Mouse (Mus musculus): ENCODE measurements at regions not wholly inside any gene's neighbourhood (a gene's known extent, or its start where the extent isn't known, plus 50 kb on each side); places are given as distances from the start of the nearest gene placed in this dataset.

DNA sequence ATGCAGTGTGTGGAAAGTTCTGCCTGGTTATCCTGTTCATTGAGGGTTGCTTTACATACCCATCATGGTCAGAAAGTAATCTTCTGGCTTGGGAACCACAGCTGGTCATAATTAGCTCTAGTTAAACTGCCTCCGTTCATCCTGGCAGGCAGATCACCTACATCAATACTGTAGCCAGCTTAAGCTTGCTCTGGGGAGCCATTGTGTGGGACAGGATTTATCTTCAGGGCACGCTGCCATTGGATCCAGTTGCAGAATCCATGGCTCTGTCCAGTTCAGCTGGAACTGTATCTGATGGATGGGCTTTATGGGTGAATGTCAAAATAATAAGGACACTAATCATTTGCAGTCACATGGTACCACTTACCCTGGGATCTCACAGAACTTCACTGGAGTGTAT is 326.4 kb downstream of the Ppargc1a start:
- Histone ChIP-seq H3K9me3 (ENCODE audit: control insufficient read depth, low read length) (no peaks in the 10 kb centered on the region), H3K9ac (replicated peaks; ENCODE audit: low read depth, low read length) (no peak overlapping the region), H3K4me2 (ENCODE audit: low read length) (no peak overlapping the region), H3K36me3 (ENCODE audit: control insufficient read depth, insufficient read depth) (no peaks in the 10 kb centered on the region), H3K4me1 (replicated peaks; ENCODE audit: control insufficient read depth, insufficient read depth, low read length) (no peaks in the 10 kb centered on the region), H3K4me3 (replicated peaks; ENCODE audit: low read length) (no peak overlapping the region), H3K27me3 (replicated peaks; ENCODE audit: control insufficient read depth, insufficient read depth, low read length) (no peaks in the 10 kb centered on the region), H3K27ac (ENCODE audit: low read length) (no peak overlapping the region)
- ATAC-seq: no peak
- 67% methylated on average over 2 of the region's 2 CpGs for WGBS

DNA sequence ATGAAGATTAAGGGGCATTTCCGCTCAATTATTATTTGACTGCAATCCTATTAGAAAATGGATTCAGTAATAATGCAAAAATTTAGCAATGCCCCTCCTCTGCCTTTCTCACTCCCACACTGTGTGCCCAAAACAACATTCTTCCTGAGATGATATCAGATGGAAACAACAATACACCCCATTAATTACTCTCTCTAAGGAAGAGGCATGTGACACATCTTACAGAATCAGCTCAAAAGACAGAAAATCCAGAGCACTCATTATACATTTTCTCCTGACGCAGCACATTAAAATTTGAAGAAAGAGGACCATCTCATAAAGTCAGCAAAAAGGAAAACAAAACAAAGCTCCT is 333.5 kb downstream of the Ppargc1a start:
- Histone ChIP-seq H3K27ac (ENCODE audit: low read length) (no peak overlapping the region), H3K27me3 (replicated peaks; ENCODE audit: control insufficient read depth, insufficient read depth, low read length) (no peaks in the 10 kb centered on the region), H3K4me3 (replicated peaks; ENCODE audit: low read length) (no peak overlapping the region), H3K4me1 (replicated peaks; ENCODE audit: control insufficient read depth, insufficient read depth, low read length) (no peaks in the 10 kb centered on the region), H3K36me3 (ENCODE audit: control insufficient read depth, insufficient read depth) (no peaks in the 10 kb centered on the region), H3K4me2 (ENCODE audit: low read length) (no peak overlapping the region), H3K9me3 (ENCODE audit: control insufficient read depth, low read length) (no peaks in the 10 kb centered on the region), H3K9ac (replicated peaks; ENCODE audit: low read depth, low read length) (no peak overlapping the region)
- ATAC-seq: no peak
- WGBS: 55% methylated on average over 2 of the region's 2 CpGs

DNA sequence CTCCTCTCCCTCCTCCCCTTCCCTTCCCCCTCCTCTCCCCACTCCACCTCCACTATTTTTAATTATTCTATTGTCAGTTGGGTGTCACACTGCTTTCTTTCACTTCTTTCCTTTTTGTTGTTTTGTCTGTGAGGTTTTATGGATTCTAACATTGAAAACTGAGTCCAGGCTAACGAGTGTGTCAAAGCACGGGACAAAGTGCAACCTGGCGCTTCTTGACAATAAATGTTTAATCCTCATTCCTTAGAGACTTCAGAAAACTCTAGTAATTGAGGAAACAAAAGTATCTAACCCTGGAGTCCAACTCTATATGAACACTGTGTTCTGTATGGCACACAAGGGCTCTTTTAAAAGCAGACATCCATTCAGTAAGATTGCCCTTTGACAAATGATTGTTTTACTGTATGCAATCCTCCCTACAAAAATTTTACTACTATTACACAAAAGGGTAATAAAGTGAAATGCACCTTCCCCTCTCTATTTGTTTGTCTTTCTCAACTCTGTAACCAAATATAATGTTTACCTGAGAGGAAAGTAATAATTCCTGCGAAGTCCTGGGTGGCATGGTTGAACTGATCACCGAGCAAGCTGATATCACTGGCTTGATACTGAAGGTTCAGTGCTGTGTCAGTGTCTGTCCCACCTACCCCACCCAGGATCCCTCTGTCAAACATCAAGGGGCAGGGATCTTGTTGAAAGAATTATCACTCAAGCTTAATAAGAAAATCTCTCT is 334.1 kb downstream of the Ppargc1a start:
- H3K9me3 ChIP-seq (ENCODE audit: control insufficient read depth, low read length): no peaks in the 10 kb centered on the region
- no peaks in the 10 kb centered on the region for H3K27me3 ChIP-seq (replicated peaks; ENCODE audit: control insufficient read depth, insufficient read depth, low read length)
- WGBS: 37% methylated on average over 5 of the region's 5 CpGs
- H3K27ac ChIP-seq (ENCODE audit: low read length): no peak overlapping the region
- H3K4me3 ChIP-seq (replicated peaks; ENCODE audit: low read length): no peak overlapping the region
- no peak overlapping the region for H3K9ac ChIP-seq (replicated peaks; ENCODE audit: low read depth, low read length)
- ATAC-seq: no peak
- no peaks in the 10 kb centered on the region for H3K36me3 ChIP-seq (ENCODE audit: control insufficient read depth, insufficient read depth)
- no peak overlapping the region for H3K4me2 ChIP-seq (ENCODE audit: low read length)
- no peaks in the 10 kb centered on the region for H3K4me1 ChIP-seq (replicated peaks; ENCODE audit: control insufficient read depth, insufficient read depth, low read length)

- 100% methylated on average over 2 of the region's 2 CpGs for WGBS
- Histone ChIP-seq H3K4me1 (replicated peaks; ENCODE audit: control insufficient read depth, insufficient read depth, low read length) (0 out of 2 replicates have a peak, but pooled peaks cover 2% of the 10 kb centered on the region), H3K4me2 (ENCODE audit: low read length) (no peak overlapping the region), H3K9ac (replicated peaks; ENCODE audit: low read depth, low read length) (no peak overlapping the region), H3K36me3 (ENCODE audit: control insufficient read depth, insufficient read depth) (no peaks in the 10 kb centered on the region), H3K27ac (ENCODE audit: low read length) (no peak overlapping the region), H3K9me3 (ENCODE audit: control insufficient read depth, low read length) (no peaks in the 10 kb centered on the region), H3K27me3 (replicated peaks; ENCODE audit: control insufficient read depth, insufficient read depth, low read length) (no peaks in the 10 kb centered on the region), H3K4me3 (replicated peaks; ENCODE audit: low read length) (no peak overlapping the region)
- ATAC-seq: no peak
These were observed 337.7 kb downstream of the Ppargc1a start for GRCm38 (mm10) chr5:51229806-51230205.

GRCm38 (mm10) chr5:51227996-51228395 is 339.5 kb downstream of the Ppargc1a start:
- WGBS: 26% methylated on average over 3 of the region's 3 CpGs
- no peaks in the 10 kb centered on the region for H3K36me3 ChIP-seq (ENCODE audit: control insufficient read depth, insufficient read depth)
- H3K9me3 ChIP-seq (ENCODE audit: control insufficient read depth, low read length): no peaks in the 10 kb centered on the region
- H3K27ac ChIP-seq (ENCODE audit: low read length): no peak overlapping the region
- H3K4me3 ChIP-seq (replicated peaks; ENCODE audit: low read length): no peak overlapping the region
- H3K27me3 ChIP-seq (replicated peaks; ENCODE audit: control insufficient read depth, insufficient read depth, low read length): no peaks in the 10 kb centered on the region
- no peak overlapping the region for H3K4me2 ChIP-seq (ENCODE audit: low read length)
- 0 out of 2 replicates have a peak, but pooled peaks cover 2% of the 10 kb centered on the region for H3K4me1 ChIP-seq (replicated peaks; ENCODE audit: control insufficient read depth, insufficient read depth, low read length)
- peak; percentile 68 for ATAC-seq
- no peak overlapping the region for H3K9ac ChIP-seq (replicated peaks; ENCODE audit: low read depth, low read length)

DNA sequence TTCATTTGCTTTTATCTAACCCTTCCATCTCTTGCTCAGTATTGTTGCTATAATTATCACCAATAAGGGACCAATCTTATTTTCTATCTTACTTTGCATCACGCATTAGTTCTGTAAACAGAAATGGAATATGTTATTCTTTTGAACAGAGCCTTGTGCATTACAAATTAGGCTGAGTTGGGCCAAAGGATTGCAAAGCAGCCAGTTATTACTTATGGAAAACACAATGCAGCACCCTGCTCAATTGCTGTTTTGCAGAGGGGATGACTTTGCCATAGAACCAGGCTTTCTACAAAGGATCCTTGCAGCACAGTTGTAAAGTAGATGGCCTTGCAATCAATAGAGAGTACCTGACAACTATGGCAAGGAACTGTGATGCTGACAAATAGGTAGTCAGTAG is 364.3 kb downstream of the Ppargc1a start:
- no peak overlapping the region for H3K27ac ChIP-seq (ENCODE audit: low read length)
- H3K4me2 ChIP-seq (ENCODE audit: low read length): no peak overlapping the region
- no peaks in the 10 kb centered on the region for H3K9me3 ChIP-seq (ENCODE audit: control insufficient read depth, low read length)
- peaks cover 3% of the 10 kb centered on the region; the same call in 1 of the 2 replicates for H3K4me1 ChIP-seq (replicated peaks; ENCODE audit: control insufficient read depth, insufficient read depth, low read length)
- WGBS: 30% methylated on average over 1 of the region's 1 CpGs
- no peaks in the 10 kb centered on the region for H3K36me3 ChIP-seq (ENCODE audit: control insufficient read depth, insufficient read depth)
- no peak overlapping the region for H3K4me3 ChIP-seq (replicated peaks; ENCODE audit: low read length)
- peak; percentile 49 for ATAC-seq
- no peaks in the 10 kb centered on the region for H3K27me3 ChIP-seq (replicated peaks; ENCODE audit: control insufficient read depth, insufficient read depth, low read length)
- H3K9ac ChIP-seq (replicated peaks; ENCODE audit: low read depth, low read length): no peak overlapping the region

DNA sequence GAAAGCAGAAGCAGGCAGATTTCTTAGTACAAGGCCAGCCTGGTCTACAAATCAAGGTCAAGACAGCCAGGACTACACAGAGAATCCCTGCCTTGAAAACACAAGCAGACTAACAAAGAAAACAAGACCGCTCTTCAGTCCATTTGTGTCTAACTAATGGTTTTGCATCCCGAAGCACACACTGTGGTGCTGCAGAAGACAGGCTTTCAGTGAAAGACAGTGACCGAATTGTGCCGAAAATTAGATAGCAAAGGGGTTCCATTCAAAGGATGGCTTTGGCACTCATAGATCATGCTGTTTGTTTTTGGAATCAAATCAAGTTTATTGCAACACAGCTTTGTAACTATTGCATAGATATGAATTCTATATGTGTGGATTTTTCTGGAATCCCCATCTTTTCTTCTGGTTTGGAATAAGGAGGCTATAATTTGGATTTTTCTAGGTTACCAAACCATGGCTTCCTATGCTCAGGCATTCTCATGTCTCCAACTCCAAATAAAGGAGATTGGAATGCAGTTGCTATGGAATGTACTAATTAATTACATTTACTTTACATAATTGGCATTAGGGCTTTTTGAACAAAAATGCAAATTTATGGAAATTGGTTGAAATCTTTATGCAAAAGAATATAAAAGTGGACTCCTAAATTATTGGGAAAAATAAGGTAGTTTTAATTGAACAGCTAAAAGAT is 364.9 kb downstream of the Ppargc1a start:
- Histone ChIP-seq H3K36me3 (ENCODE audit: control insufficient read depth, insufficient read depth) (no peaks in the 10 kb centered on the region), H3K9me3 (ENCODE audit: control insufficient read depth, low read length) (no peaks in the 10 kb centered on the region), H3K4me1 (replicated peaks; ENCODE audit: control insufficient read depth, insufficient read depth, low read length) (peaks cover 3% of the 10 kb centered on the region; the same call in 1 of the 2 replicates), H3K27ac (ENCODE audit: low read length) (no peak overlapping the region), H3K27me3 (replicated peaks; ENCODE audit: control insufficient read depth, insufficient read depth, low read length) (no peaks in the 10 kb centered on the region), H3K4me2 (ENCODE audit: low read length) (no peak overlapping the region), H3K9ac (replicated peaks; ENCODE audit: low read depth, low read length) (no peak overlapping the region), H3K4me3 (replicated peaks; ENCODE audit: low read length) (no peak overlapping the region)
- WGBS: 24% methylated on average over 4 of the region's 4 CpGs
- ATAC-seq: peak; percentile 63

DNA sequence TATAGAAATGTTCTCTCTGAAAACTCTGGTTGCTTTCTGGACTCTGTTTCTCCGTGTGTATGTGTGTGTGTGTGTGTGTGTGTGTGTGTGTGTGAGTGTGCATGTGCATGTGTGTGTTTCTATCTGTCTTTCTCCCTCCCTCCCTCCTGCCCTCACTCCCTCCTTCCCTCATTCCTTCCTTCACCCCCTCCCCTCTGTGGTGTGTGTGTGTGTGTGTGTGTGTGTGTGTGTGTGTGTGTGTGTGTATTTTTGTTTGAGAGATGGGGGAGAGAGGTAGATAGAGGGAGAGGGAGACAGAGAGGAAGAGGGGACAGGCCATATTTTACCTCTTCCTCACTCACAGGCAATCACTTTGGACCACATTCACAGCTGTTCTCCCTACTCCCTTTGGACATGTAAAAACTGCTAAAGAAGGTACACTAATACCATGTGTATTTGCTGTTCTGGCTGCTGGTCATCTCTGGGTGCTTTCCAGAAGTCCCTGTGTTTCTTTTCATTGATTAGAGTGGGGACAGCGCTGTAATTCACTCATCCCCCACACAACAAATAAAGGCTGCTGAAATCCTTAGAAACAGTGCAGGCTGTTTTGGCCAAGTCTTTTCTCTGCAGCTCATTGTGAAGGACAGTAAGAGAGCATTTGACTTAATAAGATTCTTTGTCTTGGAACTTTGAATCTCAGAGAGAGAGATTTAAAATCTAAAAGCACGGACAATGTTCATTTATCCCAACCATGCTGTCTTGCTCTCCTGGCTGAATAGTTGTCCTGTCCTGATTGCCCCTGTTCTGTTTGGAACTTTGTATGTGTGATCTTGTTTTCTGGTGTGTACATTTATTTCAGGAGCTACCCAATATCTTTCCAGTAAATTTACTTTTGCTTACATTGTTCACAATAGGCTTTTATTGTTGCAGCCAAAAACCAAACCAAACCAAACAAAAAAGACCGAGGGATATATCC is 370.9 kb downstream of the Ppargc1a start:
- no peak overlapping the region for H3K4me2 ChIP-seq (ENCODE audit: low read length)
- H3K9ac ChIP-seq (replicated peaks; ENCODE audit: low read depth, low read length): no peak overlapping the region
- peak; percentile 40; the same call in 1 of the 2 replicates for ATAC-seq
- no peaks in the 10 kb centered on the region for H3K9me3 ChIP-seq (ENCODE audit: control insufficient read depth, low read length)
- no peak overlapping the region for H3K27ac ChIP-seq (ENCODE audit: low read length)
- WGBS: 16% methylated on average over 4 of the region's 4 CpGs
- H3K36me3 ChIP-seq (ENCODE audit: control insufficient read depth, insufficient read depth): no peaks in the 10 kb centered on the region
- H3K4me1 ChIP-seq (replicated peaks; ENCODE audit: control insufficient read depth, insufficient read depth, low read length): no peaks in the 10 kb centered on the region
- H3K4me3 ChIP-seq (replicated peaks; ENCODE audit: low read length): no peak overlapping the region
- H3K27me3 ChIP-seq (replicated peaks; ENCODE audit: control insufficient read depth, insufficient read depth, low read length): no peaks in the 10 kb centered on the region

DNA sequence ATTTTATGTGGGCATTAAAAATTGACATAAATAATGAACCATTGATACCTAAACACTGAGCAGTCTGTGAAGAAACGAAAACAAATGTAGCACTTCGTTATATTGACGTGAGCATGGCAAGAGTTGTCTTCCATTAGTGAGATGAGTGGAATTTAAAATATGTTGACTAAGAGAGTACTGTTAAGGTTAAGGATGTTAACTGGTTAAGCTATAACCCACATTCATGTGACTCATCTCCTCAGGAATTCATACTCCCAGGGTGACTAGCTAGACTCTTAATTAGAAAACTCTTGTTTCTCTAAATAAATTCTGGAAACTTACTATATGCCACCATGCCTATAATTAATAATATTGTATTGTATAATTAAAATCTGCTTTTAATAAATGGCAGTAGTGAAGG is 376.9 kb downstream of the Ppargc1a start:
- H3K9ac ChIP-seq (replicated peaks; ENCODE audit: low read depth, low read length): no peak overlapping the region
- no peak for ATAC-seq
- no peaks in the 10 kb centered on the region for H3K36me3 ChIP-seq (ENCODE audit: control insufficient read depth, insufficient read depth)
- H3K4me2 ChIP-seq (ENCODE audit: low read length): no peak overlapping the region
- H3K4me3 ChIP-seq (replicated peaks; ENCODE audit: low read length): no peak overlapping the region
- no peaks in the 10 kb centered on the region for H3K4me1 ChIP-seq (replicated peaks; ENCODE audit: control insufficient read depth, insufficient read depth, low read length)
- no peaks in the 10 kb centered on the region for H3K9me3 ChIP-seq (ENCODE audit: control insufficient read depth, low read length)
- H3K27ac ChIP-seq (ENCODE audit: low read length): no peak overlapping the region
- whole genome bisulfite sequencing: 62% methylated on average over 3 of the region's 3 CpGs
- H3K27me3 ChIP-seq (replicated peaks; ENCODE audit: control insufficient read depth, insufficient read depth, low read length): no peaks in the 10 kb centered on the region
